Mouse (Mus musculus) brain, embryonic 14.5 days (tissue): ENCODE results near the gene Pmm1. TPM values are rescaled to one million over a fixed set of nuclear protein-coding genes. Genes with fewer than 3 reads are reported as not detected.
A peak's percentile ranks its signal among the peaks of the same experiment; 100 is the strongest.

ENCODE experiments used
- DNase-seq: peaks from one replicate; pipeline ENCODE4 v3.0.0-alpha.2; 2011; ENCODE audit warnings: low read depth
- CTCF ChIP-seq: fragments of 200-500 bp; IDR thresholded peaks from 2 replicates; pipeline ENCODE4 v1.5.1; 2012; ENCODE audit warnings: inconsistent platforms, mild to moderate bottlenecking, moderate library complexity, borderline replicate concordance; ENCODE audit not compliant: insufficient read depth, insufficient read length; ENCODE audit errors: extremely low read depth
- POLR2A ChIP-seq: fragments of 200-500 bp; IDR thresholded peaks from 2 replicates; pipeline ENCODE4 v1.6.1; 2012; ENCODE audit warnings: mild to moderate bottlenecking, inconsistent platforms, borderline replicate concordance; ENCODE audit not compliant: poor library complexity, insufficient read depth, insufficient read length, severe bottlenecking; ENCODE audit errors: extremely low read depth
- polyA plus RNA-seq: library from polyadenylated mRNA; depleted of rRNA; stranded (reverse); fragments of >200 nt; gene quantifications from 2 replicates; pipeline ENCODE4 v1.2.3, GENCODE M21; 2012

Pmm1 gene
- polyA plus RNA-seq, 1 experiment = 75.6 TPM

DNA sequence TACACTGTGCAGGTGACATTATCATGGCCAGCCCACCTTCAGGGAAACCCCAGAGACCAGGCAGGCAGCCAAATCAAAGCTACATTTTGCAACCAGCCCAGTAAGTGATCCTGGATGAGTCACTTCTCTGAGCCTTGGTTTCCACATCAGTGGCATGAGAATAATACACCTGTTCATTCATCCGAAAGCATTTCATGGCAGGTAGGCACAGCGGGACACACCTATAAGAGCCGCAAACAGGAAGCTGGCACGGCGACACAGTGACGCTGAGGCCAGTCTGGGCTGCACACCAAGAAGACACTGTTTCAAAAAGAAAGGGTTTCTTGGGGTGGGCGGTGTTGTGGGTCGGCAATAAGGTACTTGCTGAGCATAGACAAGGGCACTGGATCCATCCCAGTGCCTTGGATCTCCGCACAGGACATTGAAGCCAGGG, 6.6 kb downstream of the Pmm1 start:
- no peak for DNase-seq
- TF ChIP-seq POLR2A = no peak
- no peak for TF ChIP-seq CTCF

DNA sequence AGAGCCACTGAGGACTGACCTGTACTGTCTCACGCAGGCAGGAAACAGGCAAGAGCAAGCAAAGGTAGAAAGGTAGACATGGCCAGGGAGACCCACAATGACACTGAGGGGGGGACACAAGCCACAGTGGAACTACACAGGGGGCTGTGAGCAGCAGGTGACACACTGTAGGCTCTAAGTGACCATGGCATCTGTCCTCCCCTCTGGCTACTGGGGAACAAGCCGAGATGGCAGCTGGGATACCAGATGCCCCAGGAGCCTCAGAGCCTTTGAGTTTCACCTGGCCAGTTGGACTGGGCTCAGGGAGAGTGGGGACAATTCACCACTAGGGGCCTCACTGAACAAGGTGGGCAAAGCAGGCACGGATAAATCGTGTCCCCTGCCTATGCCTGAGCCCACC, 8.4 kb downstream of the Pmm1 start:
- no peak for TF ChIP-seq CTCF
- no peak for DNase-seq

GRCm38 (mm10) chr15:81951159-81951558, 9.6 kb downstream of the Pmm1 start:
- DNase-seq = no peak
- TF ChIP-seq POLR2A (no peak), CTCF (no peak)

DNA sequence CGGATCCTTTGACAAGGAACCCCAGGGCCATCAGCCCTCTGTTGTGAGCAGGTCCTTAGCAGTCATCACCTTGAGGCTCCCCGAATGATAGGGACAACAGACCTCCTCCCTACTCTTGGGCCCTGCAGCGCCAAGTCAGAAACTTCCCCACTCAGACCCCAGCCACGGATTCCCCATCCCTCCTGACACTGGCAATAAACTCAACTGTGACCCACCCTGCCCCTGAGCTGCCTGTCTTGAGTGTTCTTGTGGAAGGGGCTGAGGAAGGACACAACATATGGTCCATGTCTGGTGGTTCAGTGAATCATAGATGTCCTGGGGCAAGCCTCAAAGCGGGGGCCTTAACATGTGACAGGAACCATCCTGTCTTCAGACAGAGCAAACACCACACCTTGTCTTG, 10.0 kb downstream of the Pmm1 start:
- TF ChIP-seq CTCF (no peak), POLR2A (no peak)
- no peak for DNase-seq

GRCm38 (mm10) chr15:81949476-81950131, 11.1 kb downstream of the Pmm1 start:
- no peak for DNase-seq
- TF ChIP-seq CTCF (no peak), POLR2A (no peak)

- no peak for DNase-seq
- TF ChIP-seq CTCF (no peak), POLR2A (no peak)
These were observed 11.7 kb downstream of the Pmm1 start for GRCm38 (mm10) chr15:81949076-81949475.

- no peak for TF ChIP-seq POLR2A
- no peak for TF ChIP-seq CTCF
- peak; percentile 49 for DNase-seq
These were observed 17.5 kb downstream of the Pmm1 start for GRCm38 (mm10) chr15:81943176-81943749.

- TF ChIP-seq CTCF (peak; percentile 9; the same call in 1 of the 2 replicates), POLR2A (no peak)
- no peak for DNase-seq
These were observed 19.7 kb downstream of the Pmm1 start for GRCm38 (mm10) chr15:81941010-81941409.

DNA sequence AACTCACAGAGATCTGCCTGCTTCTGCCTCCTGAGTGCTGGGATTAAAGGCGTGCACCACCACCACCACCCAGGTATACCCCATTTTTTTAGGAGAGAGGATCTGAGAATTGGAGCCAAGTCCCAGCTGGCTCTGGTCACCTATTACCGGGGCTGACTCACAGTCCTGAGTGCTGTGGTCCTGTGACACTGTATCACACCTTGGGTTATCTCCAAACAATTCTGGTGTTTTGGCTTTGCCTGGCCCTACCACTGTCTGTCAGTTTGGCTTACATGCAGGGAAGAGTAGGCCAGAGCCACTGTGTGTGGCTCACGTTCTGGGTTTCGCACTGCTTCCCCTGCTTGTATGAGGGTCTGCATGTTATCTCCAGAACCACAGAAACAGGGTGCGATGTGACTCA, 20.5 kb downstream of the Pmm1 start:
- DNase-seq = no peak
- TF ChIP-seq CTCF (no peak), POLR2A (no peak)

- no peak for TF ChIP-seq POLR2A
- no peak for TF ChIP-seq CTCF
- no peak for DNase-seq
These were observed 21.0 kb downstream of the Pmm1 start for GRCm38 (mm10) chr15:81939774-81940173.

GRCm38 (mm10) chr15:81939157-81939715, 21.5 kb downstream of the Pmm1 start:
- TF ChIP-seq POLR2A (no peak), CTCF (no peak)
- DNase-seq = no peak

GRCm38 (mm10) chr15:81938246-81938645, 22.5 kb downstream of the Pmm1 start:
- peak; percentile 72 for DNase-seq
- TF ChIP-seq CTCF (peak; percentile 74), POLR2A (no peak)
